Mouse (Mus musculus): ENCODE measurements around the gene Xrcc1.
"Not testable (repeated sequence)": the region's sequence is repeated elsewhere in the genome, so short reads cannot be mapped to it uniquely, and the experiment has no call there.

The Xrcc1 gene

DNA sequence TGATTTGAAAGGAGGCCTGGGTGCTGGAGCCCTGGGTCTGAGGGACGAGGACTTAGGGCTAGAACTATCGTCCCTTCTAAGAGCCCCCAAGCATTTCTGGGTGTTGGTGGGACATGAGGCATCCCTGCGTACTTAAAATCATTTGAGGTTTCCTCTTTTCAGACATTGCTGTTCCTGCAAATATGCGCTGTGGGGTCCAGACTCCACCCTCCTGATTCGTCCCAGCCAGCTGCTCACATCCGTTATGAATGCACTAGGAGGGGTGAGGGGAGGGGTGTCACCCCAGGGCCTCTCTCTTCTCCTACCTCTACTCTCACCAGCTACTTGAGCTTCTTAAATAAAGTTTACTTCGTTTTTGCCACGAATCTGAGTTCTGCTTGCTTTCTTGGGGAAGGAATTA lies 62.5 kb downstream of the Xrcc1 start:
- no peak for DNase-seq

DNA sequence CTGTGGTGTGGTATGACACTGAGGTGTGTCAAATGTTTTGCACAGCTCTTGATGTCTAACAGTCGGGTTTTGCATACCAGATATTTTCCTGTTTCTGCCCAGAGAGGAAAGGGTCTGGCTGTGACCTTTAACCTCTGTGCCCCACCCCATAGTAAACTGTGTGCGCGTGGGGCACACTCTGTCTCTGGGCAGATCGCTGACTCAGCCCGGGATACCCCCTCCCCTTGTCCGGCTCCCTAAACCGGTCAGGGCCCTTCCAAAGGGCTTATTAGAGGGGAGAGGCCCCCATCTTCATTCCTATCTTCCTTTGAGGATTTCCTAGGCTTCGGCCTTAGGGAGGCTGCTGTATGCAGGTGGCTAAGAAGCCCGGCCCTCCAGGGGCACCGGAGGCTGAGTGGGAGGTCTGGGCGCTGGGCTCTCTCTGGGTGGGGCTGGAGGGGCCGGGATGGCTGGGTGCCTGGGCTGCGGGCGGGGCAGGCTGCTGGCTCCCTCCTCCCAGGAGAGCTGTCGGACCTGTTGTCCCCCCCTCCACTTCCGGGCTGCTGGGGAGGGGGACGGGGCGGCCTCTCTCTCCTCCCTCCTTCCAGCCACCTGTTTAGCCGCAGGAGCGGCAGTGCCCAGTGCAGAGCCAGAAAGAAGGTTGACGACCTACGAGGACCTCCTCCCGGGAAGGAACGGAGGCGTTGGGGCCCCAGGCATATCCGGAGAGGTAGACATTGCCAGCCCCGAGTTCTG lies 64.2 kb downstream of the Xrcc1 start, which contains the start of gene Phldb3:
Gene Phldb3, plus strand, starts transcription at position 620 of the 735 bp plus-strand sequence.
- peak; percentile 46 for DNase-seq

DNA sequence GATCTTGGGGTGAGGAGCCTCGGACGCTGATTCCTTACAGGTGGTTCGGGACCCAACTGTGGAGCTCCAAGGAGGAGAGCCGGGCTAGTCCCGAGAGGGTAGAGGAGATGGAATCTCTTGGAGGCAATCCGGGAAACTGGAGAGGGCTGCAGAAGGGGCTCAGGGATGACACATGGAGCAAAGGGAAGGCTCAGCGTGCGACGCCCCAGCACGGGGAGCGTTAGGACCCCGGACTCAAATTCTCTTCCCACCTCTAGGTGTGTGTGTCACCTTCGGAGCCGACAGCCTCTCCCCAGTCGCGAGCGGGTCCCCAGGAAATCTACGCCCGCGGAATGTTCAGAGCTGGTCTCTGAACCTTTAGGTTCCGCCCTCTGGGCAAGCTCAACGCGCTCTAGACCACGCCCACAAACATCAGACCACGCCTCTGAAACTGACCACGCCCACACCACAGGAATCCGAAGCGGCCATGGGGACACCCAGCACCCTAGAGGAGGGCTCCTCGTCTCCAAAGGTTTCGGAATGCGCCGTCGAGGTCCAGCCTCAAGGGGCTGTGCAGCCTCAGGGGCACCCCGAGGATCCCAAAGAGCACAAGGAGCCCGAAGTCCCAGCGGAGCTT lies 64.9 kb downstream of the Xrcc1 start:
- peak; percentile 95 for DNase-seq

DNA sequence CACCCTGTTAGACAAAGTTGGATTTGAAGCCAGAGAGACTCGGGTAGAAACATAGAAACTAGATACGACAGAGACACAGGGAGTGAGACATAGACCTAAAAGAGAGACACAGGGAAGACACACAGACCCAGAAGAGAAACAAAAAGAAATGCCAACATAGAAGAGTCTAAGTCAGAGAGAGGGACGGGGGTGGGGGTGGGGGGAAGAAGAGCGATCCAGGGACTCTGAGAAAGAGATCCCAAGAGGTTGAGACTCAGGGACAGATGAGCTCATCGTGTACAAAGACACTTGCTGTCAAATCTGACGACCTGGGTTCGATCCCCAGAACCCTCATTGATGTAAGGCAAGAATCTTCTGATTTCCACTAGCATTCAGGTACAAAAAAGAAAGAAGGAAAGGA lies 65.6 kb downstream of the Xrcc1 start:
- DNase-seq, result no peak

DNA sequence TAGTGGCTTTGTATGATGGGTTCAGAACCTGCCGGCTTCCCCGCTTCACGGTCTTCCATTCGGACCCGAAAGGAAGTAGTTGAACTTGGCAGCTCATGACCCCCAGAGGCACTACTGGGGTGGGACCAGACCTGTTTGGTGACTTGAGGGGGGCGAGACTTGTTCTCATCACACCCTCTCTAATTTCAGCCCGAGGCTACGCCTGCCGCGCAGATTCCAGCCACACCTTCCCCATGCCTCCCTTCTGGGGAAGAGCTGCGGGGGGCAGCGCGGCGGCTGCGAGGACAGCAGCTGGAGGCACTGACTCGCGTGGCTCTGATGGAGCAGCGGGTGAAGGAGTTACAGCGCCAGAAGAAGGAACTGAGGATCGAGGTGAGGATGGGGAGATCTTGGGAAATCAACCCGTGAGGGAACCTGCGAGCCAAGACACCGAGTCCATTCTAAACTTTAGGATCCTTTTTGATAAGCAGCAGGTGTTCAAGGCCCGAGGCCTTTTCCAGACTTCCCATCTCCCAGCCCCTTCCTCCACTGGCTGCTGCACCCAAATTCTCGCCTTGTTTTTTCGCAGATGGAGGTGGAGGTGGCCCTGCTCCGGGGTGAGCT lies 66.3 kb downstream of the Xrcc1 start:
- DNase-seq, result no peak

- no peak for DNase-seq
These were observed 68.7 kb downstream of the Xrcc1 start for GRCm38 (mm10) chr7:24614816-24615215.

DNA sequence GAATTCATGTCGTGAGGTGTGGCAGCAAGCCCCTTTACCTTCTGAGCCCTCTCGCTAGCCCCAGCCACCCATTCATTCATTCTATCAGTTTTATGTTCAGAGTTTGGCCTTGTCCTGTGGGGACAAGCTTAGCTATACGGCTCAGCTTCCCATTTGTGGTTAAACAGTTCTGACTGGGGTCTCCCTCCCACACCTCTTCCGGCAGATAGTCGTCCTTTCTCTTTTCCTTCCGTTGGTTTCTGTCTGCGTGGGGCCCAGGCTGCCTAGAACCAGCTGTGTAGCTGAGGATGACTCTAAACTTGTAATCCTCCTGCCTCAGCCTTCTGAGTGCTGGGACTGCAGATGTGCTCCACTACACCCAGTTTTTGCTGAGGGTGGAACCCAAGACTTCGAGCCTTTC lies 71.7 kb downstream of the Xrcc1 start:
- DNase-seq, result no peak

GRCm38 (mm10) chr7:24618374-24618773 lies 72.3 kb downstream of the Xrcc1 start:
- DNase-seq, result not testable (repeated sequence)

GRCm38 (mm10) chr7:24619671-24620397 lies 73.7 kb downstream of the Xrcc1 start:
- no peak for DNase-seq

- DNase-seq, result no peak
These were observed 75.1 kb downstream of the Xrcc1 start for GRCm38 (mm10) chr7:24621193-24621592.

DNA sequence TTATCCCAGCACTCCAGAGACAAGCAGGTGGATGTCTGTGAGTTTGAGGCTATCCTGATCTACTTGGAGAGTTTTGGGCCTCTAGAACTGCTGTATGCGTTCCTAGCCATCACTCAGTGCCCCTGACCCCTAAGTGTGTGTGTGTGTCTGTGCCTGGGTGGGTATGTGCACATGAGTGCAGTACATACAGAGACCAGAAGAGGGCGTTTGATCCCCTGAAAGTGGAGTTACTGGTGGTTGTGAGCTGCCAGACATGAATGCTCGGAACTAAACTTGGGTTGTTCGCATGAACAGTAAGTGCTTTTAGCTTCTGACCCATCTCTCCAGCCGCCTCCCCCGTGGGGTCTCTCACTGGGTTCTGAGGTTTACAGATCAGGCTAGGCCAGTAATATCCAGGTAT lies 76.9 kb downstream of the Xrcc1 start:
- no peak for DNase-seq

Measured in liver (tissue).